Comparison of ENCODE assay signal across 10 mouse cellular contexts in the genomic region with DNA sequence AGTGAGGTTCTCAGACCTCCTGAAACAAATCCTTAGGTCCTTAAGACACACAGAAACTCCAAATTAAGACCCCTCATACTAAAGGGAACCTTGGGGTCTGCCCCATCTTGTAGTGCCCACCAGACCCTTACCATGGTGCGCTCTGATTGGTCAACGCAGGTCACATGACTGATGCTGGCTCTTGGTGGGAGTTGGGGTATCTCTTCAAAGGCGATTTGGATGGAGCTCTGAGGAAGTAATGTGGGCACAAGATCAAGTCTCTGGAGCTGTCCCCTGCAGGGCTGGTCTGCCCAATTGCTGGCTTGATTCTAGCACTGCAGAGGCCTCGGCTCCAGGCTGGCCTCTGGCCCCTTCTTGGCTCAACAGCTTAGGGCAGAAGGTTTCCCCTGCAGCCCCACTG. TPM values are rescaled to one million over a fixed set of nuclear protein-coding genes. Genes with fewer than 3 reads are reported as not detected.
DNase-seq lines count a peak whose midpoint lies in the region; ATAC-seq lines count a peak whose summit lies in the region.
"Had no signal": no experiment of that assay in that cellular context is flagged by ENCODE, and none has a peak within 500 bp of the region (broad histone marks: within the 10 kb centered on the region; RNA-seq: fewer than 3 reads in every experiment).

No protein-coding gene starts in this region.

- intact Hi-C loops in heart, postnatal 25 days (cut with DNase I) = no loop called here

- H3K27ac ChIP-seq in heart, embryonic 10.5 days = no peak overlapping the region
- H3K27ac ChIP-seq in liver, embryonic 16.5 days (ENCODE audit: low read length) = no peak overlapping the region
- no peak overlapping the region for H3K27ac ChIP-seq in stomach, embryonic 16.5 days (ENCODE audit: low read length)

- no peaks in the 10 kb centered on the region for H3K27me3 ChIP-seq in heart, embryonic 10.5 days (ENCODE audit: insufficient read depth, poor library complexity, severe bottlenecking)
- no peaks in the 10 kb centered on the region for H3K27me3 ChIP-seq in megakaryocyte, embryonic 14.5 days (replicated peaks)
- no peaks in the 10 kb centered on the region for H3K27me3 ChIP-seq in liver, embryonic 16.5 days (ENCODE audit: control insufficient read depth, insufficient read depth, low read depth, low read length)
- H3K27me3 ChIP-seq in stomach, embryonic 16.5 days (ENCODE audit: control insufficient read depth, insufficient read depth, low read length) = no peaks in the 10 kb centered on the region

- no peaks in the 10 kb centered on the region for H3K9me3 ChIP-seq in heart, embryonic 10.5 days
- no peaks in the 10 kb centered on the region for H3K9me3 ChIP-seq in megakaryocyte, embryonic 14.5 days
- H3K9me3 ChIP-seq in liver, embryonic 16.5 days (replicated peaks; ENCODE audit: control insufficient read depth, low read length) = no peaks in the 10 kb centered on the region
- H3K9me3 ChIP-seq in stomach, embryonic 16.5 days (replicated peaks; ENCODE audit: control insufficient read depth, low read length) = no peaks in the 10 kb centered on the region

- no peak for ATAC-seq in megakaryocyte, adult 5-6 weeks (ENCODE audit: poor library complexity, severe bottlenecking)
- ATAC-seq in liver, embryonic 16.5 days (ENCODE audit: low read depth) = no peak
- no peak for ATAC-seq in stomach, embryonic 16.5 days (ENCODE audit: insufficient read depth, low FRiP score)

- peaks cover 47% of the 10 kb centered on the region for H3K36me3 ChIP-seq in heart, embryonic 10.5 days
- H3K36me3 ChIP-seq in megakaryocyte, embryonic 14.5 days (replicated peaks; ENCODE audit: low read length) = peaks cover 53% of the 10 kb centered on the region
- H3K36me3 ChIP-seq in liver, embryonic 16.5 days (ENCODE audit: control insufficient read depth, insufficient read depth) = peaks cover 41% of the 10 kb centered on the region
- peaks cover 14% of the 10 kb centered on the region for H3K36me3 ChIP-seq in stomach, embryonic 16.5 days (ENCODE audit: control insufficient read depth, insufficient read depth, low read length)

- no peak for DNase-seq in heart, embryonic 10.5 days (ENCODE audit: low spot score)
- no peak for DNase-seq in heart, postnatal 25 days (ENCODE audit: low spot score)
- DNase-seq in gastrocnemius, postnatal 4 days (ENCODE audit: low spot score in 2 of 2) = no peak
- no peak for DNase-seq in right cerebral cortex, postnatal 14 days
- DNase-seq: cerebellum, adult 8-10 months; lung, adult 2 months had no signal

- peak overlapping the region; percentile 98 for H3K9ac ChIP-seq in liver, embryonic 16.5 days (ENCODE audit: low read depth, low read length)
- 0 out of 2 replicates have a peak overlapping the region, but pooled peaks have one; percentile 9 for H3K9ac ChIP-seq in stomach, embryonic 16.5 days (ENCODE audit: low read length)

- H3K4me1 ChIP-seq in heart, embryonic 10.5 days = peaks cover 43% of the 10 kb centered on the region
- H3K4me1 ChIP-seq in megakaryocyte, embryonic 14.5 days = peaks cover 52% of the 10 kb centered on the region
- H3K4me1 ChIP-seq in liver, embryonic 16.5 days (ENCODE audit: control insufficient read depth, low read depth, low read length) = peaks cover 30% of the 10 kb centered on the region
- peaks cover 18% of the 10 kb centered on the region for H3K4me1 ChIP-seq in stomach, embryonic 16.5 days (ENCODE audit: control insufficient read depth, insufficient read depth, low read length)

- peak overlapping the region; percentile 85 for H3K4me2 ChIP-seq in liver, embryonic 16.5 days (ENCODE audit: low read depth, low read length)
- H3K4me2 ChIP-seq in stomach, embryonic 16.5 days (ENCODE audit: low read depth, low read length) = no peak overlapping the region

- WGBS in heart, embryonic 10.5 days = 63% methylated on average over 4 of the region's 4 CpGs
- WGBS in liver, embryonic 16.5 days (ENCODE audit: insufficient replicate concordance) = 78% methylated on average over 4 of the region's 4 CpGs
- WGBS in stomach, embryonic 16.5 days = 74% methylated on average over 4 of the region's 4 CpGs

- peak overlapping the region; percentile 18; the same call in 1 of the 2 replicates for H3K4me3 ChIP-seq in heart, embryonic 10.5 days
- H3K4me3 ChIP-seq in megakaryocyte, embryonic 14.5 days (replicated peaks) = peak overlapping the region; percentile 60
- peak overlapping the region; percentile 97 for H3K4me3 ChIP-seq in liver, embryonic 16.5 days (ENCODE audit: low read depth, low read length)
- H3K4me3 ChIP-seq in stomach, embryonic 16.5 days (replicated peaks; ENCODE audit: low read length) = no peak overlapping the region

RNA-seq across cellular contexts. Expression of a gene that starts 2.6 kb away (rescaled TPM):
- 6.9 and 9.5 TPM in 2 replicates for polyA plus RNA-seq in heart, embryonic 10.5 days (2016; fragmentation: Nextera tagmentation; extraction: Ambion mirVana)
- total RNA-seq in heart, postnatal 25 days (2021) = 10 to 100 TPM; 11.7 to 13.9 TPM
- polyA plus RNA-seq in megakaryocyte, embryonic 14.5 days (2012; ENCODE audit: insufficient read depth, low replicate concordance) = 44.6 and 94.5 TPM in 2 replicates
- 12.0 and 16.4 TPM in 2 replicates for total RNA-seq in megakaryocyte, adult 5-6 weeks (2015)
- total RNA-seq in megakaryocyte, adult 5-6 weeks (2017) = 11.0 and 13.4 TPM in 2 replicates
- 7.8 and 9.1 TPM in 2 replicates for polyA plus RNA-seq in liver, embryonic 16.5 days (2015; fragmentation: Nextera tagmentation; extraction: Ambion mirVana)
- polyA plus RNA-seq in stomach, embryonic 16.5 days (2015; fragmentation: Nextera tagmentation; extraction: Ambion mirVana) = 6.7 and 8.0 TPM in 2 replicates
- total RNA-seq in gastrocnemius, postnatal 4 days (2021) = 10 to 100 TPM; 10.5 to 12.8 TPM

RNA-seq across cellular contexts. Expression of a gene that starts 8.4 kb away (rescaled TPM):
- 35.2 and 36.6 TPM in 2 replicates for polyA plus RNA-seq in heart, embryonic 10.5 days (2016; fragmentation: Nextera tagmentation; extraction: Ambion mirVana)
- total RNA-seq in heart, postnatal 25 days (2021) = 10 to 100 TPM; 18.6 to 19.6 TPM
- 7.1 and 9.5 TPM in 2 replicates for polyA plus RNA-seq in megakaryocyte, embryonic 14.5 days (2012; ENCODE audit: insufficient read depth, low replicate concordance)
- 37.7 and 39.4 TPM in 2 replicates for total RNA-seq in megakaryocyte, adult 5-6 weeks (2015)
- total RNA-seq in megakaryocyte, adult 5-6 weeks (2017) = 15.2 and 17.4 TPM in 2 replicates
- 17.5 and 20.1 TPM in 2 replicates for polyA plus RNA-seq in liver, embryonic 16.5 days (2015; fragmentation: Nextera tagmentation; extraction: Ambion mirVana)
- polyA plus RNA-seq in stomach, embryonic 16.5 days (2015; fragmentation: Nextera tagmentation; extraction: Ambion mirVana) = 32.0 and 40.6 TPM in 2 replicates
- total RNA-seq in gastrocnemius, postnatal 4 days (2021) = 10 to 100 TPM; 18.4 to 18.8 TPM

RNA-seq across cellular contexts. Expression of a gene that starts 12.0 kb away (rescaled TPM):
- 23.5 and 25.0 TPM in 2 replicates for polyA plus RNA-seq in heart, embryonic 10.5 days (2016; fragmentation: Nextera tagmentation; extraction: Ambion mirVana)
- total RNA-seq in heart, postnatal 25 days (2021) = 10 to 100 TPM in 1 of 2 experiments, 1 to 10 TPM in 1; 7.9 to 12.7 TPM
- 1.3 and 4.9 TPM in 2 replicates for polyA plus RNA-seq in megakaryocyte, embryonic 14.5 days (2012; ENCODE audit: insufficient read depth, low replicate concordance)
- 12.3 and 18.4 TPM in 2 replicates for total RNA-seq in megakaryocyte, adult 5-6 weeks (2015)
- 13.1 and 15.3 TPM in 2 replicates for total RNA-seq in megakaryocyte, adult 5-6 weeks (2017)
- polyA plus RNA-seq in liver, embryonic 16.5 days (2015; fragmentation: Nextera tagmentation; extraction: Ambion mirVana) = 10.1 and 12.6 TPM in 2 replicates
- polyA plus RNA-seq in stomach, embryonic 16.5 days (2015; fragmentation: Nextera tagmentation; extraction: Ambion mirVana) = 21.2 and 23.6 TPM in 2 replicates
- 10 to 100 TPM; 11.2 to 13.7 TPM for total RNA-seq in gastrocnemius, postnatal 4 days (2021)

RNA-seq across cellular contexts. Expression of a gene that starts 17.0 kb away (rescaled TPM):
- 258 and 270 TPM in 2 replicates for polyA plus RNA-seq in heart, embryonic 10.5 days (2016; fragmentation: Nextera tagmentation; extraction: Ambion mirVana)
- 10 to 100 TPM; 14.6 to 15.6 TPM for total RNA-seq in heart, postnatal 25 days (2021)
- polyA plus RNA-seq in megakaryocyte, embryonic 14.5 days (2012; ENCODE audit: insufficient read depth, low replicate concordance) = 416 and 1,650 TPM in 2 replicates
- 136 and 144 TPM in 2 replicates for total RNA-seq in megakaryocyte, adult 5-6 weeks (2015)
- 239 and 262 TPM in 2 replicates for total RNA-seq in megakaryocyte, adult 5-6 weeks (2017)
- polyA plus RNA-seq in liver, embryonic 16.5 days (2015; fragmentation: Nextera tagmentation; extraction: Ambion mirVana) = 191 and 216 TPM in 2 replicates
- 203 and 218 TPM in 2 replicates for polyA plus RNA-seq in stomach, embryonic 16.5 days (2015; fragmentation: Nextera tagmentation; extraction: Ambion mirVana)
- total RNA-seq in gastrocnemius, postnatal 4 days (2021) = 10 to 100 TPM; 80.5 to 93.0 TPM

RNA-seq across cellular contexts. Expression of a gene that starts 26.6 kb away (rescaled TPM):
- 276 and 285 TPM in 2 replicates for polyA plus RNA-seq in heart, embryonic 10.5 days (2016; fragmentation: Nextera tagmentation; extraction: Ambion mirVana)
- 10 to 100 TPM; 46.3 to 47.0 TPM for total RNA-seq in heart, postnatal 25 days (2021)
- 51.1 and 76.9 TPM in 2 replicates for polyA plus RNA-seq in megakaryocyte, embryonic 14.5 days (2012; ENCODE audit: insufficient read depth, low replicate concordance)
- 63.1 and 83.4 TPM in 2 replicates for total RNA-seq in megakaryocyte, adult 5-6 weeks (2015)
- 31.2 and 41.1 TPM in 2 replicates for total RNA-seq in megakaryocyte, adult 5-6 weeks (2017)
- polyA plus RNA-seq in liver, embryonic 16.5 days (2015; fragmentation: Nextera tagmentation; extraction: Ambion mirVana) = 1,376 and 1,388 TPM in 2 replicates
- polyA plus RNA-seq in stomach, embryonic 16.5 days (2015; fragmentation: Nextera tagmentation; extraction: Ambion mirVana) = 162 and 170 TPM in 2 replicates
- total RNA-seq in gastrocnemius, postnatal 4 days (2021) = 10 to 100 TPM; 33.7 to 34.0 TPM
